Mouse (Mus musculus) ZHBTc4 (cell line): ENCODE measurements at regions not wholly inside any gene's neighbourhood (a gene's known extent, or its start where the extent isn't known, plus 50 kb on each side); places are given as distances from the start of the nearest gene placed in this dataset.
A peak's percentile ranks its signal among the peaks of the same experiment; 100 is the strongest.

Experiments
- DNase-seq: peaks from one replicate; pipeline ENCODE4 v3.0.0-alpha.2; 2011; ENCODE audit warnings: low read depth, low spot score

- peak; percentile 75 for DNase-seq
These were observed 149.5 kb upstream of the Spef2 start for GRCm38 (mm10) chr15:9898211-9898610.

- no peak for DNase-seq
These were observed 144.5 kb upstream of the Spef2 start for GRCm38 (mm10) chr15:9893146-9893545.

DNA sequence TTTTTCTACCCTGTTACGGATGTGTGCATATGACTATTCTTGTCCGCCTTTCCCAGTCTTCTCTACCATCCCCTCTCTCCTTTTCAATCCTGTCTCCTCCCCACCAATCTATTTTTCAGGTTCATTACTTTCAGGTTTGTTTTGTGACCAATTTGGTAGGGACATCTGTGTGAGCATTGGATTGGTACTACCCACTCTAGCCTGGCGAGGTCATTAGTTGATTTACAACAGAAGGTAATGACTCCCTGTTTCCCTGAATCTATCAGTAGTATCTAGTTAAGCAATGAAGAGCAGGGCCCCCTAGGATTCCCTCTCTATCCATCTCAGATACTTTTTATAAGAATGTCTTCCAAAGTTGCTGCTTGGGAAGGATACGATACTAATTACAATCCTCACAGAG lies 143.5 kb upstream of the Spef2 start:
- no peak for DNase-seq

- DNase-seq = no peak
These were observed 142.8 kb upstream of the Spef2 start for GRCm38 (mm10) chr15:9891446-9891845.

- no peak for DNase-seq
These were observed 127.1 kb upstream of the Spef2 start for GRCm38 (mm10) chr15:9875776-9876175.

DNA sequence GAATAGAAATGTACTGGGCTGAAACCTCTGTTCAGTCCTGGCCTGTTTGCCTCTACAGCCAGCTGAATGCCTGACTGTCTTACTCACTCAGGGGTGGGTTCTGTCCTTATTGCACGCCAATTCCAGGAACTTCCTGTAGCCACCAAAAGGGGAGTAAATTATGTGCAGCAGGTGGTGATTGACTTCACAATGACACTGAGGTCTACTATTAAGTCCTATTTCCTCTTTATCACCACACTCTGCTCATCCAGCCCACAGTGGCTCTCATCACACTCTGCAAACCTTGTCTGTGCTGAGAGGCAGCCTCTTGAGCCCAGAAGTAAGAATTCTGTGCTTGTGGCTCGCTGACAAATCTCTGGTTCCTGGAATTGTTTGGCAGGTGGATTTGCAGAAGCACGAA lies 121.5 kb upstream of the Spef2 start:
- DNase-seq = no peak

DNA sequence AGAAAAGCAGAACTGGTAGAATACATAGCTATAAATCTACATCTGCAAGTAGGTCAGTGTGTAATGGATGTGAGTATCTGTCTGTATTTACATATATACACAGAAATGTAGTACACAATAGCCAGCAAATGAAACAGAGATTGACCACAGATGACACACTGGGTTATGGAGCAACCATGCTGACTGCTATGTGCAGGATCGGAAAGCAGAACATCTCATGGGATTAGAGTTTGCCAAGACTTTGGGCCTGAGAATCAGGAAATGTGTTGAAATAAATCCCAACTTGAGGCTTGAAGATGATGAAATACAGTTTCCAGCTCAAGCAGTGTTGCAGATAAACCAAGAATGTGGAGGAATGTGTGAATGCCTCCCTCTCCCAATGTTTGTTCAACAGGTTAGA lies 116.1 kb upstream of the Spef2 start:
- DNase-seq = no peak

DNA sequence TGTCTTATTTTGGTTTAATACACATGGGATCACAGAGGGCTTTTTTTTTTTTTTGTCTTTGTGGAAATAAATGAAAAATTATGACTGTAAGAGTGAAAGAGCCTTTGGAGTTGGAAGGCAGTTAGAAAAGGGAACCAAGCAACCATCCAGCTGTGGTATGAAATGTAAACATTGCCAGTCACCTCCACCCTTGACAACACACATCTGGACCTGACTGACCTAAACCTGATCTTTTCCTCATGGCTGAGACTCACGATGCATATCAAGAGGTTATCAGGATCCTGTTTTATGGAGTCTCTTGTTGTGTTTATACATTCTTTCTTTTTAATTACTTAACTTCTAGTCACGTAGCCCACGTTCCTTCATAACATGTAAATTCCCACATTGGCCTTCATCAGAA lies 113.2 kb upstream of the Spef2 start:
- DNase-seq = no peak

GRCm38 (mm10) chr15:9839681-9840080 lies 91.0 kb upstream of the Spef2 start:
- peak; percentile 83 for DNase-seq

- no peak for DNase-seq
These were observed 86.4 kb upstream of the Spef2 start for GRCm38 (mm10) chr15:9835096-9835495.

GRCm38 (mm10) chr15:9804469-9804868 lies 55.8 kb upstream of the Spef2 start:
- DNase-seq = peak; percentile 36
